Mouse (Mus musculus): ENCODE data around the gene Sephs2.

Sephs2 gene

GRCm38 (mm10) chr7:127233368-127233749, 40.5 kb downstream of the Sephs2 start:
- DNase-seq (ENCODE audit: low spot score in 2 of 2), result no peak

DNA sequence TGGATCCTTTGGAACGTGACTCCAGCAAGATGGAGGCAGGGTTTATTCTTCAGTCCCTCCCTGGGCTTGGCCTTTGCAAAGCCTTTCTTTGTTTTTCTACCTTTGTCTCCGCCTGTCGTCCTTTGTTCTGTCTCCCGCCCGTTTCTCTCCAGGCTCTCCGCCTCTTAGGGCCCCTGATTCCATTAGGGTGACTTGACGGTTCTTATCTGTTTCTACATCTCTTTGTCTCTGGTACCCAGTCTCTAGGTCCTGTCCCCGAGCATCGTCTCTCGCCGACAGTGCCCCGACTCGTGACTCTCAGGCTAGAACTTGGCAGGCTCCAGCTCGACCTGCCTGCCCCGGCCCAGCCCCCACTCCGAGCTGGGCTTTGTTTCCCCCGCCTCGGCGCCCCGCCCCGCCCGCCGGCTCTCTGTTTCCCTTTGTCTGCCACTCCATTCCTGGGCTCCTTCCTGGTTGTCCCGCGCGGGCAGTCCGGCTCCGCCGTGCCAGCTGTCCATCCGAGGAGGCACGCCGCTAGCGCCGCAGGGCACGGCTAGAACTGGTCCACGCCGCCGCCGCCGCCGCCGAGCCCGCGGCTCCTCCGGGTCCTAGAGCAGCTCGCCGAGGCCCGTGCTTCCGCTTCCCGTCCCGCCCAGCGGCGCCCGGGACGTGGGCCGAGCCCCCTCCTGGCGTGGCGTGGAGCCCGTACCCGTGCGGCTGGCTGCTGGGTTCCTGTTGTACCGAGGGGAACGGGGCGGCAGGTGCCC, 41.1 kb downstream of the Sephs2 start, which contains the start of the genes Zfp553 and Sept1:
Gene Zfp553, plus strand, starts transcription at position 440 of the 746 bp plus-strand sequence.
Gene Sept1, minus strand, starts transcription at position 509 of the 746 bp plus-strand sequence.
- DNase-seq (ENCODE audit: low spot score in 2 of 2), result peak; percentile 85

DNA sequence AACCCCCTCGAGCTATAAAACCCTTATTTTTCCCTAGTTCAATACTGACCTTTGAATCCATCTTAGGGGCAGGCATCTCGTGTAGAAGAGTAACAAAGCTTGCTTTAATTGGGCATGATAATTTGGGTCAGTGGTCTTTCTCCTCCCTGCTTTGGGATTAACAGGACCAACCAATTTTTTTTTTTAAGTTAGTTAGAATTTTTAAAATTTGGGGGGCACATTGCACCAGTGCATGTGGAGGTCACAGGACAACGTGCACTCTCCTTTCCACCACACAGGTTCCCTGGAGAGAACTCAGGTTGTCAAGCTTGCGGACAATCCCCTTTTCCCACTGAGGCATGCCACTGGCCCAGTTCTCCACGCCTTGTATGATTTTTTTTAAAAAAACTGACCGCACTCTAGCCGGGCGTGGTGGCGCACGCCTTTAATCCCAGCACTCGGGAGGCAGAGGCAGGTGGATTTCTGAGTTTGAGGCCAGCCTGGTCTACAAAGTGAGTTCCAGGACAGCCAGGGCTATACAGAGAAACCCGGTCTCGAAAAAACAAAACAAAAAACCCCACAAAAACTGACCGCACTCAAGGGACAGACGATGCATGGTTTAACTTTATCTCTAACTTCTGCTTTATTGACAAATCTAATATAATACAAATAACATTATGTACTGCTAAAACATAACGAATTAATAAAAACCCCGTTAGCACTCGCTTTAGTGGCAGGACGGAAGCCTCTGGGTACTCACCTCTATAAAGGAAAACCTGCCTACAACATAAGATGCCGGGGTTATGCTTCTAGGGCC, 41.8 kb downstream of the Sephs2 start:
- DNase-seq (ENCODE audit: low spot score in 2 of 2), result no peak

DNA sequence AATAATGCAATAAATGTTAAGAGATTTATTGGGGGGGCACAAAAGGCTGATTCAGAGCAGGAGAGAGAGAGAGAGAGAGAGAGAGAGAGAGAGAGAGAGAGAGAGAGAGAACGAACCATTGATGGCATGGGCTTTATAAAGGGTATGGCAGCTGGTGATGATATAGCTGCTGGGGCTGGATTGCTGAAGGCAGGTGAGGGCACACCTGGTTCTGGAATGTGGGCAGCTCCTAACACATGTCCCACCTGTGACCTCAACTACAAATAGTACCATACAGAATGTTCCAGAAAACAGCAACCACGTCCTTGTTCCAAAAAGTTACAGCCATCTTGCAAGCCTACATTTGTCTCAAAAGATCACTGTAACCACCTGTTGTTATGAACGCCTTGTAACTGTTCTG, 42.5 kb downstream of the Sephs2 start:
- no peak for DNase-seq (ENCODE audit: low spot score in 2 of 2)

DNA sequence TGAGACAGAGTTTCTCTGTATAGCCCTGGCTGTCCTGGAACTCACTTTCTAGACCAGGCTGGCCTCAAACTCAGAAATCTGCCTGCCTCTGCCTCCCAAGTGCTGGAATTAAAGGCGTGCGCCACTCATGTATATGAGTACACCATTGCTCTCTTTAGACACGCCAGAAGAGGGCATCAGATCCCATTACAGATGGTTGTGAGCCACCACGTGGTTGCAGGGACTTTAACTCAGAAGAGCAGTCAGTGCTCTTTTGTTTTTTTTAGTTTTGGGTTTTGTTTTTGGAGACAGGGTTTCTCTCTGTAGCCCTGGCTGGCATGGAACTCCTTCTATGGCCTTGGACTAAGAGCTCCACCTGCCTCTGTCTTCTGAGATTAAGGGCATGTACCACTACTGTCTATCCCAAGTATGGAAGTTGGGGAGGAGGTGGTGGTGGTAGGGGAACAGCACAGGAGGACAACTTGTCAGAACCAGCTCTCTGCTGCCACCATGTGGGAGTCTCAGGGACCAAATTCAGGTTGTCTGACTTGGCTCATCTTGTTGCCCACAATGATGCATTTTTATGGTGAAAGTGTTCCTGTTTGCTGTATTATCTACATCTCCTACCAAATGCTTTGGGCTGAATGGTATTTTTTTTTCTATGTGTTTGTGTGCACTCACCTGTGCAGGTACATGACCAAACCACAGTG, 45.1 kb downstream of the Sephs2 start:
- DNase-seq (ENCODE audit: low spot score in 2 of 2), result peak; percentile 89 to 95

DNA sequence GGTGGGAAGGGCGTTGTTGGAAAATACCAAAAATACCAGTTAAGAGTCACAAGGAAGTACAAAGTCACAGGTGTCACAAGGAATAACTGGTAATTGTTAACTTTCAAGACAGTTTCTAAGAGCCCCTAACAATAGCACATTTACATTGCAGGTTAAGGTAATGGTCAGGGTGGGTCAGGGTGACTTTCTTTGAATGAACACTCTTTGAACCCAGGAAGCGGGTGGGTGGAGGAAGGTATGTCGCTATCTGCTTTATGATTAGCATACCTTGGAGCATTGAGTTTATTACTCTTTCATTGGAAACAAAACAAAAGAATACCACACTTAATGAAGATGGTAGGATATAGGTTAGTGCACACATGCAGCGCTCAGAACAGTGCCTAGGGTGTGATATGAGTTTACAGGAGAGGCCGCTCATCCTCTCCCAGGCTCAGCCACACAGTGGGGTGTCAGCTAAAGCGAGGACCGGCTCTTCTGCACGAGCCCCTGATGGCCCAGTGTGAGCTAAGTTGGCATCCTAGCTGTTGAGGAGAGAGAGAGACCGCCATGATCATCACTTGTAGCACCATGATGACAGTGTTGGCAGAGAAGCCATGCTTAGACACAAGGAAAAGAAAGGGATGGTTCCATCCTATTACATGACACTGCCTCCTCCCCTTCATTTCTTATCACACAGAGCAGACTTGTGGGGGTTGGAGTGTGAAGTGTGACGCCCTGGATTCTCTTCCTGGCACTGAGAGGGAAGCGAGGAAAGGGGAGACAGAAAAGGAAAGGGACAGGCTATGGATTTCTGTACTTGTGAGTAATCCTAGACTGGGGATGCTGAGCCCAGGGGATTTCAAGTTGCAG, 48.5 kb downstream of the Sephs2 start:
- DNase-seq (ENCODE audit: low spot score in 2 of 2), result peak in 1 of 2 experiments; percentile 53

- no peak for DNase-seq (ENCODE audit: low spot score in 2 of 2)
Measured at GRCm38 (mm10) chr7:127224616-127225015, 49.2 kb downstream of the Sephs2 start.

DNA sequence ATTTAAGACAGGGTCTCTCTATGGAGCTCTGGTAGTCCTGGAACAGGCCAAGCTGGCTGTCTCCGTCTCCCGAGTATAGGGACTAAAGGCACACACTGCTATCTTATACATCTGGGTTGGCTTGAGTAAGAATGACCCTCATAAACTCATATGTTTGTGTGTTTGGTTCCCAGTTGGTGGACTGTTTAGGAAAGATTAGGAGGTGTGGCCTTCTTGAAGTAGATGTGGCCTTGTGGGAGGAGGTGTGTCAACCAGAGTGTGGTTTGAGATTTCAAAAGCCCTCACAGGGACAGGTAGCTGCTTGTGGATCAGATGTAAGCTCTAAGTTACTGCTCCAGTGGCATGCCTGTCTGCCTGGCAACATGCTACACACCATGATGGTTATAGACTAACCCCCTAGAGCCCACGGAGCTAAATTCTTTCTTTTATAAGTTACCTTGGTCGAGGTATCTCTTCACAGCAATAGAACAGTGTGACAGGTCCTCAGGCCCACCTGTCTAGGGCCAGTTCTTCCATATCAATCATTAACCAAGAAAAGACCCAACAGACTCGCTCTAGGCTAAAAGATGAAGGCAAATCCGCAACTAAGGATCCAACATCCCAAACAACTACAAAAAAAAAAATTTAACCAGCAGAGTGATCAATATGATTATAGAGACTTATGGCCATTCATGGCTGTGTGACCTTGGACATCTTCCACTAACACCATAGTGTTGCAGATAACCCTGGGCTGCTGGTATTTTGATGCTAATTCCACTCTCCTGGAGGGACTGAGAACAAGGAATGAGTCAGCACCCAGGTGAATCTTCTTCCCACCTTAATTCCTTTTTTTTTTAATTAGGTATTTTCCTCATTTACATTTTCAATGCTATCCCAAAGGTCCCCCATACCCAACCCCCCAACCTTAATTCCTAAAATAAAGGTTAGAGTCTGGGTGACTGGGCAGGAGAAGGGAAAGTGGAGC, 50.1 kb downstream of the Sephs2 start:
- no peak for DNase-seq (ENCODE audit: low spot score in 2 of 2)

DNA sequence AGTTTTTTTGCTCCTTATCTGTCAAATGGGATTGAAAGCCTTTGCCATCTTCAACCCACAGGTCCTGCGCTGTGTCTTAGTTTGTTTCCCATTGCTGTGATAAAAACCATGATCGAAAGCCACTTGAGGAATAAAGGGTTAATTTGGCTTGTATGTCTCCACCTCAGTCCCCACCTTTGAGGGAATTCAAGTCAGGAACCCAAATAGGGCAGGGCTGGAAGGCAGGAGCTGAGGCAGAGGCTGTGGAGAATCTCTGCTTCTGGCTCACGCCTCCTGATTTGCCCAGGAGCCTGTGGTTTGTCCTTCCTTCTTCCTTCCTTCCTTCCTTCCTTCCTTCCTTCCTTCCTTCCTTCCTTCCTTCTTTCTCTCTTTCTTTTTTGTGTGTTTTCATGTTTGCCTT, 50.7 kb downstream of the Sephs2 start:
- no peak for DNase-seq (ENCODE audit: low spot score in 2 of 2)
